Mouse (Mus musculus) testis, adult 2 months (tissue): Measurements from ENCODE around the gene Tmod3.

ENCODE experiments used
- CTCF ChIP-seq: fragments of 200-500 bp; IDR thresholded peaks from 2 replicates; pipeline ENCODE4 v1.5.1; 2012; ENCODE audit warnings: low read depth, mild to moderate bottlenecking, inconsistent platforms, low read length, moderate library complexity; ENCODE audit not compliant: control insufficient read depth, insufficient read depth, insufficient replicate concordance
- POLR2A ChIP-seq: fragments of 200-500 bp; IDR thresholded peaks from 2 replicates; pipeline ENCODE4 v1.6.1; 2012; ENCODE audit warnings: low read depth, mild to moderate bottlenecking, inconsistent platforms, low read length, moderate library complexity; ENCODE audit not compliant: control insufficient read depth

DNA sequence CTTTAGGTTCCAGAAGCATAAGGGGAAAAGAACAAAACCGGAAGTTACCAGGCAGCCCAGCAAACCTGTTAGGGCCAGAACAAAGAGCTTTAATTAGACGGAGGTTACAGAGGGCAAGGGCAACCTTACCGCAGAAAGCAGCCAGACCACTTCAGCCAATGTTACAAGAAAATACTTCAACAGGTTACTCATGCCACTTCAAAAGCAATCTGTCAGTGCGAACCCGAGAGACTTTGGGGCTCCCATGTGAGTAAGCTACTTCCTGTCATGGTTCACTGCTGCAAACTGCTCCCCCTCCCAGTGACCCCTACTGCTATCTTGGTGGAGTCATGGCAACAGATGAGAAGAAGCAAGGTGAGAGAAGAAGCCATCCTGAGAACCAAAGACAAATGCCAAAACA is 18.0 kb downstream of the Tmod3 start:
- TF ChIP-seq CTCF: no peak
- TF ChIP-seq POLR2A: no peak
